Mouse (Mus musculus) neutrophil, adult 65 days (primary cell): ENCODE results near the gene Casq2. TPM values are rescaled to one million over a fixed set of nuclear protein-coding genes. Genes with fewer than 3 reads are reported as not detected.

Experiments
- total RNA-seq: library from RNA; stranded (reverse); gene quantifications from 2 replicates; pipeline ENCODE4 v1.2.4, GENCODE M21; 2023

The Casq2 gene
- not detected in 2 replicates for total RNA-seq

DNA sequence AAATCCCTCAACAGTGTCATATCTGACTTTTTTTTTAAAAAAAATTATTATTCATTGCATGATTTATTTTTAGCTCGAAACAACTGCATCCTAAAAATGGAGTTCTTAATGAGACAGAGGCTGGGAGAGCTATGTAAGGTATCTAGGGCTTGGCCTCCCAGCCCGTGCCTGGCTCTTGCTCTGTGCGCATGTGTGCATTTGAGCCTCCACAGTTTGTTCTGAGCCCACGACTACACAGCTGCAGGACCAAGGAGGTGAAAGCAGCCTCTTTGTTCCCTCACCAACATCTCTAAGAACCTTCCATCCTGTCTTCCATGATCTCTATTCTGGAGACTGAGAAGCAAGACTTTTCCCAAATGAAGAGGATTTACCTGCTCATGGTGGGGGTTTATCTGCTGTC is at the start of gene Casq2:
Gene Casq2 (plus strand): TSS at position 133 of the 400 bp plus-strand sequence.

Other genes starting within 250 kb of the Casq2 start
- 0.13 TPM in 1 of 2 replicates, not detected in the other for gene Mab21l3, start 237.5 kb upstream of the Casq2 start, total RNA-seq
- 80.5 and 108 TPM in 2 replicates for gene Slc22a15, start 162.0 kb upstream of the Casq2 start, total RNA-seq
- not detected in 2 replicates for gene Nhlh2, start 76.3 kb upstream of the Casq2 start, total RNA-seq
- 0.07 and 0.38 TPM in 2 replicates for gene Vangl1, start 118.3 kb downstream of the Casq2 start, total RNA-seq